Mouse (Mus musculus) spleen, postnatal 14 days (tissue): ENCODE measurements around the gene Slc5a4b.
"Not testable (repeated sequence)": the region's sequence is repeated elsewhere in the genome, so short reads cannot be mapped to it uniquely, and the experiment has no call there.

Experiments used
- DNase-seq, 2 experiments: peaks; one replicate each; pipeline ENCODE4 v3.0.0; 2021 to 2022; ENCODE audit warnings: low spot score in 2 of 2

The Slc5a4b gene

DNA sequence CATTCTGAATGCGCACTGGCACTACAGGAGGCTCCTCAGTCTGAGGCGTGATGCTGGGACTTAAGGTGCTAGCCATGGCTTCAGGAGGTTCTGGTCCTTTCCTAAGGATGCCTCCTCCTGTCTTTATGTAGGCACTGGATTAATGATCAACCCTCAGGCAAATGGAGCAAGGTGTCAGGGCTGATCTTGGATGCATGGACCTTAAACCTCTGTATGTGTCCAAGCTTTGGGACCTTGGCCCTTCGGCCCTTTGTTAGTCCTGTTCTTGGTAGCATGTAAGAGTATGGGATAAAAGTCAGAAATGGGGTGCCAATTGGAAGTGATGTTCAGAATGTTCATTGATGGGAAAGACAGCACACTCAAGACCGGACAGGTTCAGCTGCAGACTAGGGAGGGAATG lies at the start of gene Slc5a4b:
Gene Slc5a4b (minus strand): TSS at position 101 of the 400 bp plus-strand sequence.
- DNase-seq = no peak

GRCm38 (mm10) chr10:76158009-76158408 lies 47.2 kb upstream of the Slc5a4b start:
- no peak for DNase-seq

GRCm38 (mm10) chr10:76157528-76157927 lies 46.8 kb upstream of the Slc5a4b start:
- no peak for DNase-seq

GRCm38 (mm10) chr10:76155911-76156310 lies 45.1 kb upstream of the Slc5a4b start:
- no peak for DNase-seq

- DNase-seq = no peak
Observed at GRCm38 (mm10) chr10:76147278-76147677, 36.5 kb upstream of the Slc5a4b start, which contains the start of gene Slc5a4a. Gene Slc5a4a, plus strand, starts transcription at chr10:76147451.

GRCm38 (mm10) chr10:76146846-76147245 lies 36.1 kb upstream of the Slc5a4b start:
- DNase-seq = no peak

- no peak for DNase-seq
Observed at GRCm38 (mm10) chr10:76136318-76136717, 25.6 kb upstream of the Slc5a4b start.

- no peak for DNase-seq
Observed at GRCm38 (mm10) chr10:76132506-76132905, 21.7 kb upstream of the Slc5a4b start.

GRCm38 (mm10) chr10:76121495-76121894 lies 10.7 kb upstream of the Slc5a4b start:
- DNase-seq = no peak

DNA sequence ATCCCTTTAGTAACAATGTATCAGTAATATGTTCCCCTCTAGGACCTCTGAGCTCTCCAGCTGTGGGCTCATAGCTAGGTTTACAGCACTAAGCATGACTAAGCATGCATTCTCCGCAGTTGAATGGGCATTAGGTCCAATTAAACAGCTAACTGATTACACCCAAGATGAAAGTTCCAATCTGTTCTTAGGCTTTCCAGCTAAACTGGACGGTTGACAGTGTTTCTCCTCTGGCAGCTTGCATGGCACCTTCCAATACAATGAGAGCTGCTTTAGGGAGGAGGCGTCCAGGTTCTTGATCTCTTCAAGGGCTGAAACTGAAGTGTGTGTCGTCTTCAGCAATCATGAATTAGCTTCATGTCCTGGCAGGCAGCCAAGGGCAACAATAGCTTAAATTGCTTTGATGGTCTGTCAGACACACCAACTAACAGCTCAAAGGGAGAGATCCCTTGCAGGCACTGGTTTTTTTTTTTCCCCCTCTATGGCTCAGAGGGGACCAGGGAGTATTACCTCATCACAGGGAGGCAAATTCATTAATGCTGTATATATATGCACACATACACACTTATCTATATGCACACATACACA lies 9.5 kb upstream of the Slc5a4b start:
- DNase-seq = no peak

DNA sequence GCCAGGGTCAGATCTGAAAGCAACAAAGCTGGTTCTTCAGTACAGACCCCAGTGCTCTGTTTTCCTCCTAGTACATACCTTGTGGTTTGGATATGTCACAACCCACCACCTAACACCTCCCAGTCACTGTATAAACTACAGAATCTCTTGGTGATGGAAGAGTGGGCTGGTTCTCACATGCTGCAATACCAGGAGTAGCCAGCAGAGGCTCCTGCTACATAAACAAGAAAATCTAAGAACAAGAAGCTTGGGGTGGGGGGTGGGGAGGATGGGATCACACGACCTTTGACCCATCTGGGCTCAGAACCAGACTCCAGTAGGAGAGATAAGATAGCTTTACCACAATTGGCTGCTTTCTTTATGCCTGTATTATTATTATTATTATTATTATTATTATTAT lies 8.0 kb upstream of the Slc5a4b start:
- peak in 1 of 2 experiments; percentile 13 for DNase-seq

- DNase-seq = peak; percentile 19 to 53
Observed at GRCm38 (mm10) chr10:76117966-76118365, 7.2 kb upstream of the Slc5a4b start.

DNA sequence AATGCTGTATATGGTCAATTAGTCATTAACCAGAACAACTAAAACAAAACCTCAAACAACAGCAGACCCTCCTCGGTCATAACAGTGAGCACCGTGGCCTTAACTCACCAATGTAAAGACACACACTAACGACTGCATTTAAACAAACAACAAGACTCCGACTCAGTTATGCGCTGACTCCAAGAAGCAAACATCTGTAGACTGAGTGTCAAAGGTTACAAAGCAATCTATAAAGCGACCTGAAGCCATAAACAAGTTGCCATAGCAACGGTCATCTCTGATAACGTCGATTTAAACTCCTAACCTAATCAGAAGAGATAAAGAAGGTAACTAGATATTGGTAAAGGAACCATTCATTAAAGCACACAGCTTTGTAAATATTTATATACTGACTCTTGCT lies 13.4 kb downstream of the Slc5a4b start:
- DNase-seq = no peak

DNA sequence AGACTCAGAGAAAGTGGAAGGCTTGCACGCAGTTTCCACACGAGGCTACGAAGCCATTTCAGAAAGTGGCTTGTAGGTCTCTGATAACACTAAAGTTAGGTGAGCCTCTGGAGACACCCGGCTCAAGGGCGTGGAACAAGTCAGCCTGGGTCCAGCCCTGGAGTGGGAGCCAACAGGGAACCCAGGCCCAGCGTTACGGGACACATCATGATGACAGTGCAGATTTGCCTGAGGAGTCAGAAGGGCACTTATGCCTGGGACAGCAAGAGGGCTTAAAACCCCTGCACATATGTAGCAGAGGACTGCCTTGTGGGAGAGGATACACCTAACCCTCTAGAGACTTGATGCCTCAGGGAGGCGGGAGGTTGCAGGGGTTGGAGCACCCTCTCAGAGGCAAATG lies 14.2 kb downstream of the Slc5a4b start:
- DNase-seq = no peak

DNA sequence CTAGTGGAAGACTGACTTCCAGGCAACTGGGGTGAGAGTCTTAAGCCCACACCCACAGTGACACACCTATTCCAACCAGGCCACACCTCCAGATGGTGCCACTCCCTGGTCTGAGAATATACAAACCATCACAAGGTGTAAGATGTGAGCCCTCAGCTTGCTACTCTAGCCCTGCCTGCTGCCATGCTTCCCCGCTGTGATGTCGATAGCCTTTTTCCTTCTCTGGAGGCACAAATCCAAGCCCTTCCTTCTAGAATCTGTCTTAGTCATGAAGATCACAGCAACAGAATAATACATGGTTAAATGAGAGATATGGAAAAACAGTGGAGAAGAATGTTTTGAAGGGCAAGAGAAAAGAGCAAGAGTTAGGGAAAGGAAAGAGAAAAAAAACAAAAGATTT lies 33.8 kb downstream of the Slc5a4b start:
- not testable (repeated sequence) for DNase-seq

DNA sequence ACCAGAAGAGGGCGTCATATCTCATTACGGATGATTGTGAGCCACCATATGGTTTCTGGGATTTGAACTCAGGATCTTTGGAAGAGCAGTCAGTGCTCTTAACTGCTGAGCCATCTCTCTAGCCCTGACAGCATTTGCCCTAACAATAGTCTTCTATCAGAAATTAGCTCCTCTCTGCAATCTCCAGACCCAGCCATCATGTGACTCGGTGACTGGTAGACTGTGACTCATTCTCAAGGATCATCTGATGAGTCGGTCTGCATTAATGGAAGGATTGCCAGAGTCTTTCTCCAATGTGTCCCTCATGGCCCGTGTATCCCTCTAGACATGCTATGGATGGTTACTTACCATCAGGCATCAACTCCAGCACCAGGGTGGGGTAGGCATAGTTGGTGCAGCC lies 38.7 kb downstream of the Slc5a4b start:
- DNase-seq = not testable (repeated sequence)

DNA sequence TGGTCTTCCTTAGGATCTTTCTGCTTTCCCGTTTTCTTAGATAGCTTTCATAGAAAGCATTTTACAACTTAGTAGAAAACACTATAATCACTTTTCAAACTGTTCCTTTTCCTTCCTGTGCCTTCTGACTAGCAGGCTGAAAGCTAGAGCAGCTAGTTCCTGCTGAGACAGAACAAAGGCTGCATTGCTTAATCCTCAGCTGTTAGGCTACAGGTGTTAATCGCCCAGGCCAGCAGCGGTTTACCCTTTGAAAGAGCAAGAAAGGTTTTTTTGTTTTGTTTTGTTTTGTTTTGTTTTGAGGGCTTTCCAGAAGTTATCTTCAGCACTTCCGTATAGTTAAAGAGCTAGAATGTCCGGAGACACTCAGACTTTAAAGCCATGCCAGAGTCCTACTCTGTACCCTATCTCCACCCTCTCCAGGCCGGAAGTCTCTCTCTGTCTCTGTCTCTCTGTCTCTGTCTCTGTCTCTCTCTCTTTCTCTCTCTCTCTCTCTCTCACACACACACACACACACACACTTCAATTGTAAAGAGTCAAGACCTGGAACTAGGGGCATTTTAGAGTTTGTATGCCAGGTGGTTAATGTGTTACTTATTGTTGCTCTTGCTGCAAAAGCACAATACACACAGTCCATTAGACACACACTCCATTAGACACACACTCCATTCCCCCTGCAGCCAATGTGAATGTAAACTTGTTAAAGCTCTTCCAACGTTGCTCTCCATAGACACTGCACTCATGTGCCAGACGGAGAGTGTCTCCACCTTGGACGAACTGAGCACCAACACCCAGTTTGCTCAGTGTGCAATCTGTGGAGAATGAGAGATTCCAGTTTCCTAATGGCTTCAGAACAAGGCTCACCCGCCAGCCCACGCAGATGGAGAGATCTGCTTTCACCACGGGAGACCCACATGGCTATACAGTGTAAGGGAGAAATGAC lies 42.8 kb downstream of the Slc5a4b start:
- DNase-seq = no peak

DNA sequence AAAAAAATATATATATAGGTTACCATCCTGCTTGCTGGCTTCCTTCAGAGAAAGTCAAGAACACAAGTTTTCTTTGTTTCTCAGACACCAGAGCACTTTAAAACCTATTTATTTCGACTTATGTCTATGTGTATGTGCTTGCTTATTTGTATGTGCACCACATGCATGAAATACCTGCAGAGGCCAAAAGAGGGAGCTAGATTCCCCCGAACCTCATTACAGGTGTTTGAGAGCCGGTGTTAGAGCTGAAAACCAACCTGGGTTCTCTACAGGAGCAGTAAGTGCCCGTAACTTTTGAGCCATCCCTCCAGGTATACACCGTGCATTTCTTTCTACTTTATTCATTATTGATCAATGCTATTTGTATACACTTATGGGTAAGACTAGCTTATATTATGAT lies 48.3 kb downstream of the Slc5a4b start:
- DNase-seq = no peak

DNA sequence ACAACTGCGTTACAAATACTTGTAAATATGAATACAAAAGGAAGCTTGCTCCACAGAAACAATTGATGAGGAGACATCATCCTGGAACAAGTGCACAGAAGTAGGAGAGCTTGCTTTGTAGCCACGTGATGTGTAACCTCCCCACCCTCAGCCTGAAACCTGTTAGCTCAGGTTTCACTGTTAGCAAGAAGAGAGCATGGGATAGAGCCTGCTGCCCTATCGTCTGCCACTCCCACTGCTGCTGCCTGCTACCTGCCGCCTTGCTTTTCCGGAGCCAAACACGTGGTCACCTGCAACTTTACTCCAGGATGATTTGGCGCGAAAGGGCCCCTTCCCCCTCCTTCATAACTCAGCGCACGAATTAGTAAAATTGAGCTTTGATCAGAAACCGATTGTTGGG lies 58.9 kb downstream of the Slc5a4b start:
- DNase-seq = no peak

DNA sequence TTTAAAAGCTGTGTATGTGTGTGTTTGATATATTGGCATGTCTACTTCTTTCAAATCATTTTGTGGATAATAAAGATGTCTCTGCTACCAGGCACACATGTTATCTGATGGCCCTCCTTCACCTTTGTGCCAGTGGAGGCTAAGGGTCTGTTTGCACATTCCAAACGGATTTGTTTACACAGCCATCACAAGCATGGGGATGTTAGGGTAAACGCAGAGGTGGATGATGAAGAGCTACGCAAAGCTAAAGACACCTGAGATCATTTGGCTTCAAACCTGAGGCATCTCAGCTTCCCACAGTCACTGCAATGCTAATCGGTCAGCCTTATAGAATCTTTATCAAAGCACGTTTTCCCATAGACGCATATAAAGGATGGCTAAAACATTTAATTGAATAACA lies 61.8 kb downstream of the Slc5a4b start:
- no peak for DNase-seq

- DNase-seq = no peak
Observed at GRCm38 (mm10) chr10:76047182-76047869, 63.4 kb downstream of the Slc5a4b start.

DNA sequence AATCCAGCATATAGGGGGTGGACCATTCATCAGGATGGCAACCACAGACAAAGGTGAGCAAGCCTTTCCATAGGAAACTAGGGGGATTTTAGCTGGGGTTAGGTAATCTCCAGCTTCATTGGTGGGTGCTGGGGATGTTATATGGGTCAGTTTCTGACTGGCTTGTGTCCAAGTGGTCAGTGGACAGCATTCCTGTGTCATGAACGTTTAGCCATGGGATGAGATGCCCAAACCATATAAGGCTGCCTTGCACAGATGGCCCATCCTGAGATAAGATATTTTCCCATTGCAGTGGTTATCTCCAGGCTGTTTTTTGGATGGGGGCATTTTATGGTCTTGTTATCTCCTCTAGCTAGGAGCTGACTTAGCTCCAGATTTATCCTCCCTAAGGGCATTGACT lies 64.0 kb downstream of the Slc5a4b start:
- DNase-seq = no peak
